ENCODE assay signal across 8 mouse cellular contexts in the genomic region with DNA sequence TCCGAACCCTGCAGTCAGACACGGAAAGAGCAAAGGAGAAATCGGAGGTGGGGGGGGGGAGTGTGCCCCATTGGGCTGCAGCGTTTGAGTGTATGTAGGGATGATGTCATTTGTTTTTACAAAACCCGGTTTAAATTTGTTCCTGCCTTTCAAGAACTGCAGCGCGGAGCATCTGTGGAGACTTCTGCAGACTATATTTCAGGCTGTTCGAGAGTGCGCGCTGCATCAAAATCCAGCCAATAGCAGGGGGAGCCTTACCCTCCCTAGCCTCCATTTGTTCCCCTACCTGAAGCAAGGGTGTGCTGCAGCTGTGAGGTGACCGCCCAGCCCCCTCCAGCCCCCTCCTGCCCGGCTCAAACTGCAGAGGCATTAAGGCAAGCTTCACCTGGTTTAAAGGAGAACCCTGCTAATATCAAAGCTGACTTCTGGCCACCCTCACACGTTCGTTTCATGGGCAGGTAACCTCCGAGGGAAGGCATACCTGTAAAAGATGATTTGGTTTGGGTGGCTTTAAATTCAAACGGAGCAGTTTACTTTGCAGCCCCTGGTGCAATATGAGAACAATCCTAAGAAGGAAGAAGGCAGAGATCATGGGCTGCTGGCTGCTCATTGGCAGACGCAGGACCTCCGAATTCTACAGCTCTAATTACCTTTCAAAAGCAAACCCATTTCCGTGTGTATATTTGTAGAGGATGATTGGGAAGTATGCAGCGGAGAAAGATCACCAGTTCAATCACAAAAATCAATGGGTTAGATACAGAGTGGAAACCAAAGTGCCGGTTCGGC.
DNase-seq lines count a peak whose midpoint lies in the region; ATAC-seq and TF ChIP-seq lines count a peak whose summit lies in the region.

No protein-coding gene starts in this region.

- ATAC-seq in hindbrain, embryonic 13.5 days (ENCODE audit: low FRiP score) = peak; percentile 95
- ATAC-seq in neural tube, embryonic 12.5 days (ENCODE audit: low FRiP score, low read depth) = peak; percentile 86

- DNase-seq in gastrocnemius, adult 2 months = no peak
- DNase-seq in gastrocnemius, adult 8-10 months (ENCODE audit: low spot score in 2 of 2) = no peak
- DNase-seq in cerebellum, postnatal 25 days = peak; percentile 31 to 32
- peak; percentile 13 for DNase-seq in left cerebral cortex, postnatal 4 days
- no peak for DNase-seq in testis, postnatal 10 days (ENCODE audit: low spot score)
- DNase-seq in gastrocnemius, adult 18-20 months (ENCODE audit: low spot score) = no peak

- WGBS in hindbrain, embryonic 13.5 days = 13% methylated on average over 22 of the region's 22 CpGs
- WGBS in neural tube, embryonic 12.5 days = 10% methylated on average over 22 of the region's 22 CpGs

- peaks cover 14% of the 10 kb centered on the region; the same call in 1 of the 2 replicates for H3K27me3 ChIP-seq in hindbrain, embryonic 13.5 days
- no peaks in the 10 kb centered on the region for H3K27me3 ChIP-seq in neural tube, embryonic 12.5 days (replicated peaks)

- peak overlapping the region; percentile 72 for H3K4me2 ChIP-seq in hindbrain, embryonic 13.5 days
- peak overlapping the region; percentile 58 for H3K4me2 ChIP-seq in neural tube, embryonic 12.5 days (replicated peaks)

- peak overlapping the region; percentile 58 for H3K4me3 ChIP-seq in gastrocnemius, adult 2 months
- peak overlapping the region; percentile 40 for H3K4me3 ChIP-seq in hindbrain, embryonic 13.5 days
- peak overlapping the region; percentile 21 for H3K4me3 ChIP-seq in neural tube, embryonic 12.5 days

- peaks cover 6% of the 10 kb centered on the region; the same call in 1 of the 2 replicates for H3K4me1 ChIP-seq in hindbrain, embryonic 13.5 days (replicated peaks)
- H3K4me1 ChIP-seq in neural tube, embryonic 12.5 days = peaks cover 3% of the 10 kb centered on the region; the same call in 1 of the 2 replicates

- no peak overlapping the region for H3K27ac ChIP-seq in gastrocnemius, adult 2 months
- H3K27ac ChIP-seq in hindbrain, embryonic 13.5 days = no peak overlapping the region
- H3K27ac ChIP-seq in neural tube, embryonic 12.5 days = no peak overlapping the region

- no peaks in the 10 kb centered on the region for H3K36me3 ChIP-seq in hindbrain, embryonic 13.5 days
- no peaks in the 10 kb centered on the region for H3K36me3 ChIP-seq in neural tube, embryonic 12.5 days

- no peaks in the 10 kb centered on the region for H3K9me3 ChIP-seq in hindbrain, embryonic 13.5 days
- no peaks in the 10 kb centered on the region for H3K9me3 ChIP-seq in neural tube, embryonic 12.5 days

- TF ChIP-seq CTCF in gastrocnemius, adult 2 months (IDR thresholded peaks at IDR 0.05) = no peak

- peak overlapping the region; percentile 64 for H3K9ac ChIP-seq in hindbrain, embryonic 13.5 days
- H3K9ac ChIP-seq in neural tube, embryonic 12.5 days = 0 out of 2 replicates have a peak overlapping the region, but pooled peaks have one; percentile 30

- intact Hi-C loops in gastrocnemius, adult 2 months (cut with DNase I) = no loop called here
- intact Hi-C loops in left cerebral cortex, postnatal 4 days (cut with DNase I) = no loop called here

Comparison
In these comparisons a context has a peak if more than half of its experiments do, and no peak if none do; other contexts are left out.
1. DNase-seq: peak in cerebellum, postnatal 25 days (2 of 2) and left cerebral cortex, postnatal 4 days (single experiment); none in gastrocnemius, adult 2 months (single experiment), gastrocnemius, adult 8-10 months (0 of 2), testis, postnatal 10 days (single experiment) and gastrocnemius, adult 18-20 months (single experiment).
2. Peak in every context shown above with its lines, with median percentiles within 50 percentile points of each other: H3K4me3 ChIP-seq.